Mouse (Mus musculus): ENCODE data around the gene Pgm5. TPM values are rescaled to one million over a fixed set of nuclear protein-coding genes. Genes with fewer than 3 reads are reported as not detected.
A peak's percentile ranks its signal among the peaks of the same experiment; 100 is the strongest.

Pgm5 gene
- polyA plus RNA-seq (2011; ENCODE audit: insufficient read depth, insufficient read length, low replicate concordance, missing spikeins), result 2.4 TPM in 1 of 2 replicates, not detected in the other

DNA sequence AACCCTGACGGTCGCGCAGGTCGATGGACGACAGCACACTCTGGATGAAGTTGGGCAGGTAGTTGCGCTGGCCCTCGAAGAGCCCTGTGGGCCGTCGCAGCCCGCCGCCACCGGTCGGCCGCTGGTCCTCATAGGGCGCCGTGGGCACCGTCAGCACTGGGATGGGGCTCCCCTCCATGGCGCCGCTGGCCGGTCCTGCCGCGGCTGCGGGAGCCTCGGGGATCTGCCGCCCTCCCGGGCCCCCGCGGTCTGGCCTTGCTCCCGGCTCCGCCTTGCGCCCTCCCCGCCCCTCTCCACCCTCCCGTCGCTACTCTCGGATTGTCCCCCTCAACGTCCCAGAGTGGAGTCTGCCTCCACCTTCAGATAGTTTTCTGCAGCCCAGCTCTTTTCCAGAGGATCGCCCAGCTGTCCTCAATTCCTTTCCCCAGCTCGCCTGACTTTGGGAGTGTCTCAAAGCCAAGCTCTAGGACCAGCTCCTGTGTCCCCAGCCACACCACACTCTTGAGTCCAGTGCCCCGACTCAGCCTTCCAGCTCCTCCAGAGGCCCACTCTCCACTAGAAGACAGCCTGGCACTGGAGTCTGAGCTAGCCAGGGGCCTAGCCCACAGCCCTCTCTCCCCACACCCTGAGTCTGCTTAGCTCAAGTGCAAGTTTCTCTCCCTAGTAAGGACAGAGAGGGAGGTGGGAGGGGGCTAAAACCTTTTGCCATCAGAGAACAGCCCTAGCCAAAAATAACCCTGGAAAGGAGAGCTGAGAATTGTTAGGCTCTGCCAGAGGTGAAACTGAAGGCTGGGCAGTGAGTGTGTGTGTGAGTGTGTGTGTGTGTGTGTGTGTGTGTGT lies at the start of gene Pgm5:
Gene Pgm5 (minus strand): TSS at position 244 of the 840 bp plus-strand sequence.
- no peaks in the 10 kb centered on the region for H3K4me1 ChIP-seq (ENCODE audit: control insufficient read depth, insufficient read depth, low read length)
- 4% methylated on average over 39 of the region's 39 CpGs for WGBS
- TF ChIP-seq POLR2A (IDR thresholded peaks at IDR 0.05; ENCODE audit: borderline replicate concordance, control insufficient read depth, low read depth, low read length) (no peak), CTCF (IDR thresholded peaks at IDR 0.05; ENCODE audit: control insufficient read depth, insufficient read depth, low read length) (no peak)
- no peak within 1 kb of the TSS for H3K27ac ChIP-seq (ENCODE audit: control insufficient read depth, insufficient read depth, low read depth, low read length, poor library complexity)
- no peak within 1 kb of the TSS for H3K4me3 ChIP-seq (replicated peaks; ENCODE audit: control insufficient read depth, low read depth, low read length)

DNA sequence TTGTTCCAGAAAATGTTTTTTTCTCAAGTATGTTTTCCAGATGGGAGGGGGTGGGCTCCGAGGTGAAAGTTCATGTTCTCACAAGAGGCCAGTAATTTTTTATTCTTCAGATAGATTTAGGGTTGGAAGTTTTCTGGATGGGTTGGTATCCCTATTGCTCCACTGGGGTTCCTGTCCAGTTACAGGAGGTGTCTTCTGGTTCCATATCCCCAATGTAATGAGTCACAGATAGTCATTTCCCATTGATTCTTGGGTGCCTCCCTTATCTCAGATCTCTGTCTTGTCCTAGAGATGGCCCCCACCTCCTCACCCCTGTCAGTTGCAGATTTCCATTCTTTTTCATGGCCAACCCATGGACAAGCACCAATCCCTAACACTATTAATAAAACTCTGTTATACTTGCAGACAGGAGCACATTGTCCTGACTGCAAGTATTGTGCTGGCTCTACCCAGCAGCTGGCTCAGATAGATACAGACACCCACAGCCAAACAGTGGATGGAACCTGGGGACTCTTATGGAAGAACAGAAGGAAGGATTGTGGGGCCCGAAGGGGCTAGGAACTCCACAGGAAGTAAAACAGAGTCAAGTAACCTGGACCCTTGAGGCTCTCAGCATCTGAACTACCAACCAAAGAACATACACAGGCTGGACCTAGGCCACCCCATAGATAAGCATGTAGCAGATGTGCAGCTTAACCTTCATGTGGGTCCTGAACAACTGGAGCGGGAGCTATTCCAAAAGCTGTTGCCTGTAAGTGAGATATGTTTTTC lies 46.9 kb upstream of the Pgm5 start:
- 60% methylated on average over 3 of the region's 3 CpGs for WGBS
- H3K4me3 ChIP-seq (replicated peaks; ENCODE audit: control insufficient read depth, low read depth, low read length), result no peak overlapping the region
- no peaks in the 10 kb centered on the region; the same call in 1 of the 2 replicates for H3K4me1 ChIP-seq (ENCODE audit: control insufficient read depth, insufficient read depth, low read length)
- peak overlapping the region; percentile 43; the same call in 1 of the 2 replicates for H3K27ac ChIP-seq (ENCODE audit: control insufficient read depth, insufficient read depth, low read depth, low read length, poor library complexity)
- TF ChIP-seq CTCF (IDR thresholded peaks at IDR 0.05; ENCODE audit: control insufficient read depth, insufficient read depth, low read length), result no peak
- TF ChIP-seq POLR2A (IDR thresholded peaks at IDR 0.05; ENCODE audit: borderline replicate concordance, control insufficient read depth, low read depth, low read length), result no peak

DNA sequence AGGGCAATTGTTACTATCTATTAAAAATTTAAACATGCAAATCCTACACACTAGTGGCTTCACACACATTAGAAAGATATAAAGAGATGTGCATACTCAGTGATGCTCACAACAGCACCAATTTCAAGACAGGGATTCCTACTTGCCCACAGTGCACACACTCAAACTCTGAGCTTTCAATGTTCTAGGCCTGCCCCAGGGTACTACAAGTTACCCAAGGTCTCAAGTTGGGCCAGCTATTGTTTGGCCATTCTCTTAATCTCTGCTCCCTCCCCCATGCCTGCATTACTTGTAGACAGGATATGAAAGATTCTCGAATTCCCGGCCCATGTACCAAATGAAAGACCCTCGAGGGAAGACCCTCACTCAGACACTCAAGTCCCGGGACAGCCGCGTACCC lies 46.0 kb upstream of the Pgm5 start:
- Histone ChIP-seq H3K4me1 (ENCODE audit: control insufficient read depth, insufficient read depth, low read length) (no peaks in the 10 kb centered on the region; the same call in 1 of the 2 replicates), H3K4me3 (replicated peaks; ENCODE audit: control insufficient read depth, low read depth, low read length) (peak overlapping the region; percentile 34), H3K27ac (ENCODE audit: control insufficient read depth, insufficient read depth, low read depth, low read length, poor library complexity) (peak overlapping the region; percentile 50; the same call in 1 of the 2 replicates)
- TF ChIP-seq POLR2A (IDR thresholded peaks at IDR 0.05; ENCODE audit: borderline replicate concordance, control insufficient read depth, low read depth, low read length) (no peak), CTCF (IDR thresholded peaks at IDR 0.05; ENCODE audit: control insufficient read depth, insufficient read depth, low read length) (no peak)
- 70% methylated on average over 6 of the region's 6 CpGs for WGBS

DNA sequence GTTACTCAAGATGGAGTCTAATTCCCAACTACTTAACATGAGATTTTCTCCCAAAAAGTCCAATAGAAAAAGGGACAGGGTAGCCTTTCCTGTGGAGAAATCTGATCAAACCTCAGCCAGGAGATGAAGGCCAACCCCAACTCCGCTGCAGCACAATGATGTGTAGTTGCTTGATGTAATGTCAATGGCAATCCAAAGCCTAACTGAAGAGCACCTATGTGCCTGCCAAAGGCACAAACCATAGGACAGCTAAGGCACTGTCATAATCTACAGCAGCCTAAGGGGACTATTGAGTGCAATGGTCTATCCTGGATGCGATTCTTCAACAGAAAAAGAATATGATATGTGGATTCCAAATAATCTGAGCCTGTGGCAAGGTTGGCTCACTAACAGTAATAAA lies 41.2 kb upstream of the Pgm5 start:
- Histone ChIP-seq H3K27ac (ENCODE audit: control insufficient read depth, insufficient read depth, low read depth, low read length, poor library complexity) (no peak overlapping the region), H3K4me1 (ENCODE audit: control insufficient read depth, insufficient read depth, low read length) (no peaks in the 10 kb centered on the region; the same call in 1 of the 2 replicates), H3K4me3 (replicated peaks; ENCODE audit: control insufficient read depth, low read depth, low read length) (no peak overlapping the region)
- TF ChIP-seq POLR2A (IDR thresholded peaks at IDR 0.05; ENCODE audit: borderline replicate concordance, control insufficient read depth, low read depth, low read length), result no peak
- TF ChIP-seq CTCF (IDR thresholded peaks at IDR 0.05; ENCODE audit: control insufficient read depth, insufficient read depth, low read length), result no peak
- 69% methylated on average over 2 of the region's 2 CpGs for WGBS

DNA sequence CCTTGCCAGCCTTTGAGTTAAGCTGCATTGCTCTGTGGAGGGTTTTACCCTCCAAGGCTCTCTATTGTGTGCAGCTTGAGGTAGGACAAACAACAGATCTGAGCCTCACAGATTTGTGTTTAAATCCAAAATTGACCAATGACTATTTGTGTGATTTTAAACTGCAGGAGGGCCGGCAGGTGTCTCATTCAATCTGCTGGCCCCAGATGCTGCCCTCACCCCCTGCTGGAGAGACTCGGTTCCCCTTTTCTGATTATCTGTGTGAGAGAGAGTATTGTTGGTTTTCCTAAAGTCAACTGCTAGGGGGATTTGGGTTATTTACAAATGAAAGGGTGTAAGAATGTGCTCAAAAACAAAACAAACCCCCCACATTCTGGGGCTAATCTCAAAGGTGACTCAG lies 40.6 kb upstream of the Pgm5 start:
- TF ChIP-seq CTCF (IDR thresholded peaks at IDR 0.05; ENCODE audit: control insufficient read depth, insufficient read depth, low read length), result peak; percentile 20; the same call in 1 of the 2 replicates
- no peak for TF ChIP-seq POLR2A (IDR thresholded peaks at IDR 0.05; ENCODE audit: borderline replicate concordance, control insufficient read depth, low read depth, low read length)
- WGBS, result 3% methylated on average over 2 of the region's 2 CpGs
- H3K27ac ChIP-seq (ENCODE audit: control insufficient read depth, insufficient read depth, low read depth, low read length, poor library complexity), result no peak overlapping the region
- H3K4me1 ChIP-seq (ENCODE audit: control insufficient read depth, insufficient read depth, low read length), result no peaks in the 10 kb centered on the region; the same call in 1 of the 2 replicates
- H3K4me3 ChIP-seq (replicated peaks; ENCODE audit: control insufficient read depth, low read depth, low read length), result no peak overlapping the region

DNA sequence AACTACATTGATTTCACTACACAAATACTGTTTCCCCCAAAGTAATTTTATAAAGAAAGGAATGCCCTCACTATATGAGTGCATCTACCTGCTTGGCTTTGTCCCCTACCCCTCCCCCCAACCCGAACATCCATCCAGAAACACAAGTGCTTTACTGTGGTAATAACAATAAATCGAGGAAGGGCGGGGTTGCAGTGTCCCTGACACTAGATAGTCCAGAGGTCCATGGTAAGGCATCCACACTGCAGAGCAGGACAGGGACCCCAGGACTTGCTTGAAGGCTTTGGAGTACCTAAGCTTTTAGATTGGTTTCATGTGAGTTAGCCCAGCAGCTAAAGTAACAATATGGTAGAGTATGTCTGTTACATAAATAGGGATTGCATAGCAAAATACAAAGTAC lies 40.0 kb upstream of the Pgm5 start:
- Histone ChIP-seq H3K4me1 (ENCODE audit: control insufficient read depth, insufficient read depth, low read length) (no peaks in the 10 kb centered on the region; the same call in 1 of the 2 replicates), H3K27ac (ENCODE audit: control insufficient read depth, insufficient read depth, low read depth, low read length, poor library complexity) (no peak overlapping the region), H3K4me3 (replicated peaks; ENCODE audit: control insufficient read depth, low read depth, low read length) (peak overlapping the region; percentile 52)
- WGBS, result 5% methylated on average over 3 of the region's 3 CpGs
- TF ChIP-seq CTCF (IDR thresholded peaks at IDR 0.05; ENCODE audit: control insufficient read depth, insufficient read depth, low read length), result no peak
- no peak for TF ChIP-seq POLR2A (IDR thresholded peaks at IDR 0.05; ENCODE audit: borderline replicate concordance, control insufficient read depth, low read depth, low read length)

DNA sequence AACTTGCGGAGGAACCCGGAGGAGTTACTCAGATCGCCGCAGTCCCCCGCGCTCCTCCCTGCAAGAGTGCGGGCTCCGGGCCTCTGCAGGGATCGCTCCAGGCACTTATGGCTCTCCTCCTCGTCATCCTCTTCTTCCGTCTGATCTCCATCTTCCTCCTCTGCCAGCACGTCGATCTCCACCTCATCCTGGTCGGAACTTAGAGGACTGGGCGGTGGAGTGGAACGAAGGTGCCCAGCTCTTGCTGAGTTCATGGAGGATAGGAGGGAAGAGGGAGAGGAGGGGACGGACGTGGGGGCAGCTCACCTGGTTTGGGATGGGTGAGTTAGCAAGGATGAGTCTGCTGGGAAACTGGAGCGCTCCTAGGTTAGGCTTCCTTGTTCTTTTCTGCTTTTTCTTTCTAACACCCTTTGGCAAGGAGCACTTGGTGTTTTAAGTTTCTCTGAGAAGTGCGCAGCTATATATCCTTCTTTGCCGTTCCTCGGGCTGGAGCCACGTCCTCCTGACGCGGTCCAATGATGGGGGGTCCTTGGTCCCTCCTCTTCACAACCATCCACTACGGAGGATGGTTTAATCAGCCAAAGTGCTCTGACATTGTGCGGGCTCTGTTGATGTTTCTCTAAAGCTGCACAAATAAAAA lies 39.0 kb upstream of the Pgm5 start, which contains the start of gene Foxd4:
Gene Foxd4 (minus strand): TSS at position 617 of the 640 bp plus-strand sequence.
- Histone ChIP-seq H3K4me1 (ENCODE audit: control insufficient read depth, insufficient read depth, low read length) (no peaks in the 10 kb centered on the region; the same call in 1 of the 2 replicates), H3K27ac (ENCODE audit: control insufficient read depth, insufficient read depth, low read depth, low read length, poor library complexity) (peak within 1 kb of the TSS; percentile 97), H3K4me3 (replicated peaks; ENCODE audit: control insufficient read depth, low read depth, low read length) (peak within 1 kb of the TSS; percentile 93)
- WGBS, result 3% methylated on average over 27 of the region's 27 CpGs
- TF ChIP-seq CTCF (IDR thresholded peaks at IDR 0.05; ENCODE audit: control insufficient read depth, insufficient read depth, low read length) (no peak), POLR2A (IDR thresholded peaks at IDR 0.05; ENCODE audit: borderline replicate concordance, control insufficient read depth, low read depth, low read length) (no peak)
